Mouse (Mus musculus) hematopoietic stem cell, adult 5-6 weeks (primary cell): ENCODE measurements around the gene Gcm2. TPM values are rescaled to one million over a fixed set of nuclear protein-coding genes. Genes with fewer than 3 reads are reported as not detected.

ENCODE experiments used
- ATAC-seq, 2 experiments: fragments of 125-278 bp in 1 of 2; replicated peaks in 1 of 2; 2 replicates each; pipeline ENCODE4 v1.8.0; 2016 to 2017; ENCODE audit warnings: inconsistent platforms in 2 of 2, mild to moderate bottlenecking in 2 of 2, moderate number of reproducible peaks in 2 of 2, low read depth in 1 of 2, moderate TSS enrichment in 1 of 2; ENCODE audit not compliant: low FRiP score in 2 of 2, poor library complexity in 2 of 2, severe bottlenecking in 2 of 2, insufficient read depth in 1 of 2, low TSS enrichment in 1 of 2
- total RNA-seq: library from RNA; stranded (forward); fragments of 172-1452, 232-1000 nt; gene quantifications from 2 replicates; pipeline ENCODE4 v1.2.3, GENCODE M21; 2017

Gcm2 gene
- not detected in 2 replicates for total RNA-seq

- no peak for ATAC-seq
Measured at GRCm38 (mm10) chr13:41110935-41111334, at the start of gene Gcm2. Gene Gcm2 (minus strand): TSS chr13:41111035.

- no peak for ATAC-seq
Measured at GRCm38 (mm10) chr13:41158426-41158825, 47.6 kb upstream of the Gcm2 start.

- no peak for ATAC-seq
Measured at GRCm38 (mm10) chr13:41153146-41153545, 42.3 kb upstream of the Gcm2 start.

- no peak; a peak in 1 of 4 replicates for ATAC-seq
Measured at GRCm38 (mm10) chr13:41146271-41146670, 35.4 kb upstream of the Gcm2 start.

GRCm38 (mm10) chr13:41145433-41145970 is 34.7 kb upstream of the Gcm2 start:
- ATAC-seq, result no peak

DNA sequence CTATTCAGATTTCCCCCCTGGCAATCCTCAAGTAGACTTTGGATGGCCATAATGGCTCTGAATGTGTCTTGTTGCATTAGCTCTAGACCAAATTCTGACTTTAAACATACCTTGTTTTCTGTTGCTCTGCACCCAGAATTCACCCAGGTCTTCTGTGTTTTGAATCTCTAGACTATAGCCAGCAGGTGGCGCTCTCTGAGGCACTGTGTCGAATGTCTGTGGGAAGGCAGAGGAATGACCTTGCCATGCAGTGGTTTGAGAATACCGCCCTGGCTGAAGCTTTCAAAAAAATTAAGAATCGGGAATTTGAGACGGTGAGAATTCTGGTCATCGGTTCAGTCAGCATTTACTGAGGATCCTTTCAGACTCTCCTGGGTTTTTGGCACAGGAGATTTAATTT is 24.1 kb upstream of the Gcm2 start:
- ATAC-seq, result peak; percentile 53 to 56; a peak in 3 of 4 replicates

DNA sequence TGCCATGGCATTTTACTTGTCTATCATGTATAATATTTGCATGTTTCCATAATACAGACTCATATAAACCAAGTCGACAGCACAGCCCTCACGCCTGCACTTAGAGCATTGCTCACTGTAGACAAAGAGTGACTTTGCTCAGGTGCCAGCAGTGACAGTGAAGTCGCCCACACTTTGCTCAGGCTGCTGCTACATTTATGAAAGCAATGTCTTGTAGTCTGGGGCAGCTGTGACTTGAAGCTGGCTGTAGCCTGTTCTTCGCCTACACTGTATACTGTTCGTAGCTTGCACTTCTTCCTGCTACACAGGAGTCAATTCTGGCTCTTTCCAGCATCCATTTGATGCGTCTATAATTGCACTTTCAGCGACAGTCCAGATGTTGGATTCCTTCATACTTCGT is 18.2 kb upstream of the Gcm2 start:
- ATAC-seq, result no peak

- ATAC-seq, result peak; percentile 53 to 59
Measured at GRCm38 (mm10) chr13:41128326-41128725, 17.5 kb upstream of the Gcm2 start.

DNA sequence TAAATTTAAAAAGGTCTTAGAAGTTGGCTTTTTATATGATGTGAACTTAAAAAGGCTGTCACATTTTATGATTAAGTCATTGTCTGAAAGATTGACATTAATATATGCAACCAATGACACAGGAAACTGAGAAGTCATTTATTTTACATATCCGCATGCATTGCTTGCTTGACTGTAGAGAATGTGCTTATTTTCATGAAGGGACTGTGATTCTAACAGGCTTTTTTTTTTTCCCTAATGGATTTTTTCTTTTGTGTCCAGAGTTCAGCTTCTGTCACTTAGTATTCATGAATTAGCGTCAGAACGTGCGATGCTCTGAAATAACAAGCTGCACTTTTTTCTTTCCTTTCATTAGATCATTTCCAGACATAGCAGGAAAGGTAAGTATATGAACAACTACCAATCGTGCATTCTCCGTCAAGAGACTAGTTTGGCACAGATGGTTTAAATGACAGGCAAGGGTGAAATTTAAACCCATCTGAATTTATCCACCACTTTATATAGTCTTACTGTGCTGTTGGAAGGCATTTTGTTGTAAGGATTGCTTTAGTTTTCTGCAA is 12.9 kb upstream of the Gcm2 start:
- no peak for ATAC-seq

- ATAC-seq, result peak; percentile 36 to 42; a peak in 2 of 4 replicates
Measured at GRCm38 (mm10) chr13:41119152-41119945, 8.5 kb upstream of the Gcm2 start.

DNA sequence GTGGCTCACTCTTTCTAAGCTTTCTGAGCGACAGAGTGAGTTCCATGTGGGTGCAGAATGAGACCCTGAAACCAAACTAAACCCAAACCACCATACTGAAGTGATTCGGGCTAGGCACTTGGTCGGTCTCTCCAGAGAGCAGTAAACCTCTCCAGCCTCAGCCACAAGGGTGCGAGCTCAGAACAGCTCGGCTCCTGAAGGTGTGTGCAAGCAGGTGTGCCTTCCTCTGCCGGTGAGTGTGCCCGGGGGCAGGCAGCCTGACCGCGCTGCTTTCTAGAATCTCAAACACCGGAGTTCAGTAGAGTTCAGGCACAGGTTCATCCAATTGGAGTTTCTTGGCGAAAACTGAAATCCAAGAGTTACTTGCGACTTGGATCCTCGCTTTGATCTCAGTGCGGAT is 3.1 kb upstream of the Gcm2 start, which contains the start of gene Sycp2l:
Gene Sycp2l (plus strand): TSS at position 368 of the 400 bp plus-strand sequence.
- no peak for ATAC-seq

DNA sequence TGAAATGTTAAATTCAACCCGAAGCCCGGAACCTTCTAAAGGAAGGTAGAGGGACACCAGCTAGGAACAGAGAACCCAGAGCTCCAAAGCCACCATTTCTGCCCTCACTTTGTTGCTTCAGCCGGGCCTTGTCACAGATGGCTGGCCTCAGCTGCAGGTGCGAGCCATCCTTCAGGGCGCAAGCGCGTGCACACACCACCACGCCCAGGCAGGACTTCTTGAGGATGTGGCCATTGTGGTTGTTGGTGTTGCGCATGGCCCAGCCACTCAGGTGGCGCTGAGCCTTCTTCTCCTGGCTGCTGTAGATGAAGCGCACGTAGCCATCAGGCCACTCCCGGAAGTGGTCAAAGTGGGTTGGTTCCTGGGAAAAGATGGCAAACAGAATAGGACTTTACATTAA is 5.3 kb downstream of the Gcm2 start:
- no peak for ATAC-seq

DNA sequence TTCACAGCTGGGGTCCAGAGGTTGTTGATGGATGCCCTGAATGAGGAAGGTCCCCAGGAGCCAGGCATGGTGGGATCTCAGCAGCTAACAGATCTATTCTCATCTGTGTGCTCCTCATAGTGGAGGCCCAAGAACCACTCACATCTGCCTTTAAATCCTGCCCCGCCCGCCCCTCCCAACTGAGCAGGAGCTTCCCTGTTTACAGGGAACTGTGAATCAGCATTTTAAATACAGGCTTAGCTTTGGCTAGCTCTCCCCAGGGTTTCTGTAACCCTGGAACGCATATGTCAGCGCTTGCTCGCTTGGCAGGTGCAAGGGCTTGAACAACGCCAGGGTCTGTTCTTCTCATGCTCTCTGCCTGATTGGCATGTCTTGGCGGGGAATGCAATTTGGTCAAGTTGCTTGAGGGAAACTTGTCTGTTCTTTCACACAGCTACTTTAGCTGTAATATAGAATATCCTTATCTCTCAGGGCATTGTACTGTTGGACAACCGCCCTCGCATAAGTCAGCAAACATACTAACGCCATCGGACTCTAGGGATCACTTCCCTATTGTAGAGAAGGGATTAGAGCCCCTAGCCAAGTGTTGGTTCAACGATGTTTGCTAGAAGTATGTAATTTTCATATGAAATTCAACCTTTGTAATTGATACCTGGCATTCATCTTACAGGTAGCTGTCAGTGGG is 6.9 kb downstream of the Gcm2 start:
- ATAC-seq, result no peak

- no peak for ATAC-seq
Measured at GRCm38 (mm10) chr13:41100031-41100430, 10.8 kb downstream of the Gcm2 start.

DNA sequence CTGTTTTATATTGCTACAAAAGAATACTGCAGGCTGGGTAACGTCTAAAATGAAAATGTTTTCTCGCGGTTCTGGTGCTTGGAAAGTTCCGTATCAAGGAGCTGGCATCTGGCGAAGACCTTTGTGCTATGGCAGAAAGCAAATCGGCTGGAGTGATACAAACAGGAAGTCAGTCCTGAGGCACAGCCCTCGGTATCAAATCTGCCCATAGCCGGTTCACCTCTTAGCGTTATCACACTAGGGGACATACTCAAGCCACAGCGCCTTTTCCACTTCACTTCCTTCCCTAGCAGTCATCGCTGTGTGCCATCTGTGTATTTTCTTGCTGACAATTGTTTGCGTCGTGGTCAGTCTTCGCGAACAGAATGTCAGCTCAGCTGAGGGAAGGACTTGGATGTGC is 12.5 kb downstream of the Gcm2 start:
- 0 out of 4 replicates have a peak, but pooled peaks of 1 of the 2 experiments have one; percentile 21 for ATAC-seq

DNA sequence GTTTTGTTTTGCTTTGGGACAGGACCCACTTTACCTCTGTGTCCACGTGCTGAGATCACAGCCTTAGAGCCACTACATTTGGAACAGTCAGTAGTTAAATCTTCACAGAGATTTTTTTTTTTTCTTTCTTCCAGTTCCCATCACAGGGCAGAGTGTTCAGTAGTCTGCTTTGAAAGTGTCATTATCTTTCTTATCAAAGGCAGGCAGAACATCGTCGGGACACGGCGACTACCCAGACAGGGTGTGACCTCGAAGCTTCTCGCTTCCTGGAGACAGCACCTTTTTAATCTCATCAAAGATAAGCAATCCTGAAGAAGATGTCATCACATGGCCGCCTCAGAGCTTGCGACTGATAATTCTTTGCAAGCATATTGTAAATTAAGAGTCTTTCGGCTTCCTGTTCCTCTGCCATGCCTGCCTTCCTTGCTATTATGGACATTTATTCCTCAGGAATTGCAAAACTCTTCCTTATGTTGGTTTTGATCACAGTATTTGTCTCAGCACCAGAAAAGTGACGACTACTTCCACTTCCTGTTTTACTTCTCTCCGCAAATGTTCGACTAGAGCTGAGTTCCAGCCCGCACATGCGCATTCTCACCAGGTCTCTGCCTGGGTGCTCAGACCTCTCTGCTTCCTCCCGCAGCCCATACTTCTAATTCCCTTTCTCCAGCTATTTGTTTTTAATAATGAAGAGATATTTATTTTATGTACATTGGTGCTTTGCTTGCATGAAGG is 13.3 kb downstream of the Gcm2 start:
- ATAC-seq, result no peak

- ATAC-seq, result no peak
Measured at GRCm38 (mm10) chr13:41094160-41094559, 16.7 kb downstream of the Gcm2 start.
